Mouse (Mus musculus): ENCODE results near the gene Gm13101. TPM values are rescaled to one million over a fixed set of nuclear protein-coding genes. Genes with fewer than 3 reads are reported as not detected.
"Not testable (repeated sequence)": the region's sequence is repeated elsewhere in the genome, so short reads cannot be mapped to it uniquely, and the experiment has no call there.

Gm13101 gene
- not detected in 2 replicates for polyA plus RNA-seq (2014; fragmentation: Nextera tagmentation; extraction: Ambion mirVana)

DNA sequence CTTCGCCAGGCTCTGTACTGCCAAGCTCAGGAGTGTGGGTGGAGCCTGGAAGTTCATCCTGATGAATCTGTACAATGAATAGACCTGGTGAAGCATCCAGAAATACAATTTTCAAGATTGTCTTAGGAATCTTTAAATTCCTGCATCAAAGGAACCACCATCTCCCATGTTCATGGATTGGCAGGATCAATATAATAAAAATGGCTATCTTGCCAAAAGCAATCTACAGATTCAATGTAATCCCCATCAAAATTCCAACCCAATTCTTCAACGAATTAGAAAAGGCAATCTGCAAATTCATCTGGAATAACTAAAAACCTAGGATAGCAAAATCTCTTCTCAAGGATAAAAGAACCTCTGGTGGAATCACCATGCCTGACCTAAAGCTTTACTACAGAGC, at the start of gene Gm13101:
TSS of gene Gm13101 (minus strand) at position 101 of the 400 bp plus-strand sequence.
- H3K4me1 ChIP-seq (ENCODE audit: control insufficient read depth, insufficient read depth, low read length); H3K36me3 ChIP-seq (ENCODE audit: control insufficient read depth, insufficient read depth, low read length); H3K9ac ChIP-seq (replicated peaks; ENCODE audit: low read depth, low read length); H3K27ac ChIP-seq (ENCODE audit: low read length); H3K27me3 ChIP-seq (ENCODE audit: control insufficient read depth, insufficient read depth, low read length); ATAC-seq (ENCODE audit: insufficient number of reproducible peaks, insufficient read depth, low FRiP score, low read depth); H3K4me3 ChIP-seq (ENCODE audit: low read depth, low read length); H3K9me3 ChIP-seq (ENCODE audit: control insufficient read depth, low read depth, low read length); H3K4me2 ChIP-seq (replicated peaks; ENCODE audit: low read depth, low read length): not testable (repeated sequence)
- 43% methylated on average over 2 of the region's 2 CpGs for WGBS

DNA sequence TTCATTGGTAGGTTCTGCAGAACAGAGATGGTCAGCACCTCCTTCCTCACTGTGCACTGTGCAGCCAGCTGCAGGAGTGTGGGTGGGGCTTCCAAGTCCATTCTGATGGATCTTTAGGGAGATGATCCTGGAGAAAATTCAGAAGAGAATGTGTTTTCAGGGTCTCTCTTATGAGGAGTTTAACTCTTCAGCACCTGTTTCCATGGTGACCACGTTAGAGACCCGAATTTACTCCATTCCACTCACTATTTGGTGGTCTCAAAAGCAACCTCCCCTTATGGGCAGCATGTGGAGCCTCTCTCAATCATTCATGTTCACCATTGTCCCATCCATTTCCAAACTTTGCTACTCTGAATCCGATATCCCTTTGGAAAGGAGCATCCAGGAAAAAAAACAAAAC, 27.5 kb upstream of the Gm13101 start, which contains the start of gene Pramef17:
TSS of gene Pramef17 (minus strand) at position 101 of the 400 bp plus-strand sequence.
- not testable (repeated sequence) for ATAC-seq (ENCODE audit: insufficient number of reproducible peaks, insufficient read depth, low FRiP score, low read depth); H3K9me3 ChIP-seq (ENCODE audit: control insufficient read depth, low read depth, low read length); H3K4me3 ChIP-seq (ENCODE audit: low read depth, low read length); H3K27ac ChIP-seq (ENCODE audit: low read length); H3K9ac ChIP-seq (replicated peaks; ENCODE audit: low read depth, low read length); H3K36me3 ChIP-seq (ENCODE audit: control insufficient read depth, insufficient read depth, low read length); H3K4me1 ChIP-seq (ENCODE audit: control insufficient read depth, insufficient read depth, low read length); H3K4me2 ChIP-seq (replicated peaks; ENCODE audit: low read depth, low read length); H3K27me3 ChIP-seq (ENCODE audit: control insufficient read depth, insufficient read depth, low read length)
- WGBS, result 70% methylated on average over 3 of the region's 3 CpGs

DNA sequence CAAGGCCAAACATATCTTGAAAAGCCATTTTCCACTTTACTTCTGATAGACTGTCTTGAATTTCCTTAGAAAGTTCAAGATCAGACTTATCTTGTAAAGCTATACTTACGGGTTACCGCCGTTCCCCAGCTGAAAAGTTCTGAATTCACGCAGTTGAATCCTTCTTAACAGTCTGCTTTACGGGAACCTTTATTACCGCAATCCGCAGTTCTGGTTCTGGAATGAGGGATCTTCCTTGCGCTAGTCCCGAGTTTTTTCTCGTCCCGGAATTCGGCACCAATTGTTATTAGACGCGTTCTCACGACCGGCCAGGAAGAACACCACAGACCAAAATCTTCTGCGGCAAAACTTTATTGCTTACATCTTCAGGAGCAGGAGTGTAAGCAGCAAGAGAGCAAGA, 21.4 kb upstream of the Gm13101 start:
- H3K27me3 ChIP-seq (ENCODE audit: control insufficient read depth, insufficient read depth, low read length); H3K4me2 ChIP-seq (replicated peaks; ENCODE audit: low read depth, low read length); H3K4me1 ChIP-seq (ENCODE audit: control insufficient read depth, insufficient read depth, low read length); ATAC-seq (ENCODE audit: insufficient number of reproducible peaks, insufficient read depth, low FRiP score, low read depth); H3K36me3 ChIP-seq (ENCODE audit: control insufficient read depth, insufficient read depth, low read length); H3K4me3 ChIP-seq (ENCODE audit: low read depth, low read length); H3K9ac ChIP-seq (replicated peaks; ENCODE audit: low read depth, low read length); H3K27ac ChIP-seq (ENCODE audit: low read length); H3K9me3 ChIP-seq (ENCODE audit: control insufficient read depth, low read depth, low read length): not testable (repeated sequence)
- 95% methylated on average over 12 of the region's 17 CpGs for WGBS

DNA sequence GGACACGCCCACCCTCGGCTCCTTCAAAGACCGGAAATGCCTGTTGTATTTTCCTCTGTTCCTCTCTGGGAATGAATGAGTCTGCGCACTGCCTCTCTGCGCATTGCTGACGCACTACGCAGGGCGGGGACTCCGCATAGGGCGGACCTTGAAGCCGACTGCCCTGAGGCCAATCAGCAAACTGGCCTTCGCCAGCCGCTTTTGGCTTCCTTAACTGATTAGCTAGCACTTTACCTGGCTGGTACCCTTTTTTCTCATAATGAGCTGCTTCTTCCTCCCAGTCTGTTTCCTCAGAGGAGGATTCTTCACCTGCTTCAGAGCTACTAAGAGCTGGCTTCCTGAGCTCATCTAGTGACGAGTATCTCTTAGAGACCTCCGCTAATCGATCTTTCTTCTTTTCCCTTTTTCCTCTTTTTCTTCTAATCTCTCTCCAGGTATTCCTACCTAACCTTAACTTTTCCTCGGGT, 20.8 kb upstream of the Gm13101 start:
- not testable (repeated sequence) for H3K27ac ChIP-seq (ENCODE audit: low read length); H3K9ac ChIP-seq (replicated peaks; ENCODE audit: low read depth, low read length); H3K9me3 ChIP-seq (ENCODE audit: control insufficient read depth, low read depth, low read length); ATAC-seq (ENCODE audit: insufficient number of reproducible peaks, insufficient read depth, low FRiP score, low read depth); H3K36me3 ChIP-seq (ENCODE audit: control insufficient read depth, insufficient read depth, low read length); H3K4me1 ChIP-seq (ENCODE audit: control insufficient read depth, insufficient read depth, low read length); H3K4me2 ChIP-seq (replicated peaks; ENCODE audit: low read depth, low read length); H3K4me3 ChIP-seq (ENCODE audit: low read depth, low read length); H3K27me3 ChIP-seq (ENCODE audit: control insufficient read depth, insufficient read depth, low read length)
- WGBS, result 92% methylated on average over 6 of the region's 17 CpGs

DNA sequence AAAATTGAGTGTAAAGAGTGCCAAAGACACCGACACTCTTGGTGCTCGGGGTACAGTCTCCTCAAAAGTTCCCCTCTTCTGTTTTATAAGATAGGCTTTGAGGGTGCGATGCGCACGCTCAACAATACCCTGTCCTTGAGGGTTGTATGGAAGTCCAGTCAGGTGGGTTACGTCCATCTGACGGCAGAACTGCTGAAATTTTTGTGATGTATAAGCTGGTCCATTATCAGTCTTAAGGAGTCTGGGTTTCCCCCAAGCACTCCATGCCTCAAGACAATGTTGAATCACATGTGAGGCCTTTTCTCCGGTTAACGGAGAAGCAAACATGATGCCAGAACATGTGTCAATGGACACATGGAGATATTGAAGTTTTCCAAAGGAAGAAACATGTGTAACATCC, 19.0 kb upstream of the Gm13101 start:
- 96% methylated on average over 2 of the region's 9 CpGs for WGBS

DNA sequence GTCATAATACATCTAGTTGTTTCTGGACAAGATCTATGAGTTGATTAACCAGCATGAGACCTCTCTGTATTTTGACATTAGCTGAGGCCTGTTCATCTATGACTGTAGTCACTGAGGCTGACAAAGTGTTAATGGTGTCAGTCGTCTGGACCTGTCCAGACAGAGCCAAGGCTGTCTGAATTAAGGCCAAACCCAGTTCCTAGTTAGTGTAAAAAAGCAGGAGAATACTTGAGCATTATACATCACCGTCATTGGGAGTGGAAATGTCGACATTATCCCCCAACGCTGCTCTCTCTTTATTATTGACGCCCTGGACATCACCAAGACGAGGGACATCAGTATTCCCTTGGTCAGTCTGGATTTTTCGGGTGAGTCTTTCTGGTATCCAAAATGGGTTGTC, 18.4 kb upstream of the Gm13101 start:
- H3K27me3 ChIP-seq (ENCODE audit: control insufficient read depth, insufficient read depth, low read length); H3K27ac ChIP-seq (ENCODE audit: low read length); H3K4me1 ChIP-seq (ENCODE audit: control insufficient read depth, insufficient read depth, low read length); H3K36me3 ChIP-seq (ENCODE audit: control insufficient read depth, insufficient read depth, low read length); H3K4me2 ChIP-seq (replicated peaks; ENCODE audit: low read depth, low read length); H3K9ac ChIP-seq (replicated peaks; ENCODE audit: low read depth, low read length); H3K9me3 ChIP-seq (ENCODE audit: control insufficient read depth, low read depth, low read length); ATAC-seq (ENCODE audit: insufficient number of reproducible peaks, insufficient read depth, low FRiP score, low read depth); H3K4me3 ChIP-seq (ENCODE audit: low read depth, low read length): not testable (repeated sequence)
- no CpG with 5 or more reads among the region's 7 CpGs for WGBS

More for the DNA sequence above, 19.0 kb upstream of the Gm13101 start:
- not testable (repeated sequence) for H3K9me3 ChIP-seq (ENCODE audit: control insufficient read depth, low read depth, low read length); H3K4me3 ChIP-seq (ENCODE audit: low read depth, low read length); ATAC-seq (ENCODE audit: insufficient number of reproducible peaks, insufficient read depth, low FRiP score, low read depth); H3K4me1 ChIP-seq (ENCODE audit: control insufficient read depth, insufficient read depth, low read length); H3K27me3 ChIP-seq (ENCODE audit: control insufficient read depth, insufficient read depth, low read length); H3K4me2 ChIP-seq (replicated peaks; ENCODE audit: low read depth, low read length); H3K9ac ChIP-seq (replicated peaks; ENCODE audit: low read depth, low read length); H3K36me3 ChIP-seq (ENCODE audit: control insufficient read depth, insufficient read depth, low read length); H3K27ac ChIP-seq (ENCODE audit: low read length)

DNA sequence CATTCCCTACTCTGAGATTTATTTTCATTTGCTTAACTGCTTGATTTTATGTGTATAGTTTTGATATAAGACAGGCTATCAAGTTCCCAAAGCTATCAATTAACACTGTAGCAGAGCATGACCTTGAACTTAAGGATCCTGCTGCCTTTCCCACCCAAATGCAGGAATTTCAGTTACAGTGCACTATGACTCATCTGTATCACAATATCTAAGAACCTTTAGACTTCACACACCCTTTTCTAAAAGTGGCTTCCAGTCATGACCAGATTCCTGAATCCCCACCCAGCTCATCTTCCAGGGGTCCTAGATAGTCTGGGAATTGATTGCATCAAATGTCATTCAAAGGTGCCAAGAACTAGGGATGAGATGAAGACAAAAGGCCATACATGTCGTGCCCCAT, 16.7 kb upstream of the Gm13101 start:
- not testable (repeated sequence) for H3K27me3 ChIP-seq (ENCODE audit: control insufficient read depth, insufficient read depth, low read length); H3K36me3 ChIP-seq (ENCODE audit: control insufficient read depth, insufficient read depth, low read length); H3K4me2 ChIP-seq (replicated peaks; ENCODE audit: low read depth, low read length); H3K9me3 ChIP-seq (ENCODE audit: control insufficient read depth, low read depth, low read length); H3K27ac ChIP-seq (ENCODE audit: low read length); H3K9ac ChIP-seq (replicated peaks; ENCODE audit: low read depth, low read length); H3K4me3 ChIP-seq (ENCODE audit: low read depth, low read length); ATAC-seq (ENCODE audit: insufficient number of reproducible peaks, insufficient read depth, low FRiP score, low read depth); H3K4me1 ChIP-seq (ENCODE audit: control insufficient read depth, insufficient read depth, low read length)
- 40% methylated on average over 1 of the region's 1 CpGs for WGBS

DNA sequence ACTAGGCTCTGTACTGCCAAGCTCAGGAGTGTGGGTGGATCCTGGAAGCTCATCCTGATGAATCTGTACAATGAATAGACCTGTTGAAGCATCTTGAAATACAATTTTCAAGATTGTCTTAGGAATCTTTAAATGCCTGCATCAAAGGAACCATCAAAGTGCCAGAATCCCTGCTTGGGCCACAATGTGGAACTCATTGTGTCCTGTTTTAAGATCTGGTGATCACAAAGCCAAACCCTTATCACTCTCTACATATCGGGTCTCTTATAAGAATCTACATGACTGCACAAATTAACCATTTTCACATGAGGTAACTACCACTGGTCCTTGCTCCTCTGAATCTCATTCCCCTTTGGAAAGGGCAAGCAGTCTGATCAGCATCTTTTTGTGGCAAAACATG, 15.8 kb downstream of the Gm13101 start, which contains the start of gene Pramef25:
TSS of gene Pramef25 (minus strand) at position 101 of the 400 bp plus-strand sequence.
- WGBS, result 81% methylated on average over 1 of the region's 1 CpGs
- not testable (repeated sequence) for H3K27me3 ChIP-seq (ENCODE audit: control insufficient read depth, insufficient read depth, low read length); H3K4me3 ChIP-seq (ENCODE audit: low read depth, low read length)

More for the DNA sequence above, 15.8 kb downstream of the Gm13101 start, which contains the start of gene Pramef25:
- H3K4me2 ChIP-seq (replicated peaks; ENCODE audit: low read depth, low read length); ATAC-seq (ENCODE audit: insufficient number of reproducible peaks, insufficient read depth, low FRiP score, low read depth); H3K9me3 ChIP-seq (ENCODE audit: control insufficient read depth, low read depth, low read length); H3K36me3 ChIP-seq (ENCODE audit: control insufficient read depth, insufficient read depth, low read length); H3K27ac ChIP-seq (ENCODE audit: low read length); H3K9ac ChIP-seq (replicated peaks; ENCODE audit: low read depth, low read length); H3K4me1 ChIP-seq (ENCODE audit: control insufficient read depth, insufficient read depth, low read length): not testable (repeated sequence)

Measured in stomach, embryonic 14.5 days (tissue).